Mouse (Mus musculus): ENCODE results near the gene Shkbp1. TPM values are rescaled to one million over a fixed set of nuclear protein-coding genes. Genes with fewer than 3 reads are reported as not detected.

Gene Shkbp1
- total and polyA plus RNA-seq, 3 experiments = 23.3 to 62.8 (median 30.8) TPM

DNA sequence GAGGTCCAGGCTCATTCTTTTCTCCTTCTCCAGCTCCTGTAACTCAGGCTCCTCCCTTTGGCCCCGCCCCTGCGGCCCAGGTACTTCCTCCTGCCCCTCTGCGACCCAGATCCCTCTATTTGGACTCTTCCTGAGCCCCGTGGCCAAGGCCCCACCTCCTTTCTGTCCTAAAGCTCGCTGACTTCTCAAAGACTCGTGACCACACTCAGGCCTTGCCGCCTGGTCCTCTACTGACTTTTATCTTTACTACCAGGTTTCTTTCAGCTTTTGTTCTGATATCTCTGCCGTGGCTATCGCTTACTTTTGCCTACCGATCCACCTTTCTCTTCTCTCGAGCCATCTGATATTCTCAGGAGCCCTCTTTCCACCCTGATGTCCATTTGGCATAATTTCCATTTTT is 12.2 kb upstream of the Shkbp1 start:
- H3K27me3 ChIP-seq (replicated peaks) = peaks cover 51% of the 10 kb centered on the region
- no peak overlapping the region for H3K4me2 ChIP-seq (ENCODE audit: insufficient read depth, low read depth, poor library complexity, severe bottlenecking)
- dilution Hi-C loops (cut with MboI; ENCODE audit: extremely low pct_ligation_motif_present, extremely low pct_unique_long_range_greater_than_20kb, low sequenced_read_pairs) = no loop called here
- H3K27ac ChIP-seq (ENCODE audit: insufficient read depth, low read depth) = no peak overlapping the region
- peaks cover 11% of the 10 kb centered on the region for H3K9me3 ChIP-seq (replicated peaks; ENCODE audit: low read length)
- no peak overlapping the region for H3K4me3 ChIP-seq (replicated peaks in 1 of 3; ENCODE audit: low read depth in 2 of 3, low read length in 2 of 3, poor library complexity in 1 of 3)
- no peaks in the 10 kb centered on the region for H3K36me3 ChIP-seq (replicated peaks in 1 of 2; ENCODE audit: control insufficient read depth in 1 of 2, insufficient read depth in 1 of 2, low read length in 1 of 2)
- DNase-seq (ENCODE audit: extremely low read depth) = no peak
- no peaks in the 10 kb centered on the region for H3K79me2 ChIP-seq (replicated peaks; ENCODE audit: control insufficient read depth, extremely low read depth, insufficient read depth, poor library complexity, severe bottlenecking)
- in situ Hi-C loops (cut with MboI; ENCODE audit: low pct_ligation_motif_present, low pct_unique_long_range_greater_than_20kb, low sequenced_read_pairs) = no loop called here
- H3K4me1 ChIP-seq (ENCODE audit: control insufficient read depth in 1 of 2, insufficient read depth in 2 of 2) = peaks cover 3 to 7% of the 10 kb centered on the region in 2 experiments; a peak in 2 of 4 replicates
- no peak overlapping the region for H3K9ac ChIP-seq (ENCODE audit: insufficient read depth, low read depth)
- TF ChIP-seq NELFE (IDR thresholded peaks at IDR 0.05; ENCODE audit: low read depth, low read length) = no peak
- no peak for TF ChIP-seq MAX (IDR thresholded peaks at IDR 0.05; ENCODE audit: low read length)
- no peak for TF ChIP-seq MYC (IDR thresholded peaks at IDR 0.05; ENCODE audit: low read depth, low read length)
- TF ChIP-seq PAX5 (IDR thresholded peaks at IDR 0.05; ENCODE audit: low read length) = no peak
- TF ChIP-seq BHLHE40 (IDR thresholded peaks at IDR 0.05; ENCODE audit: low read depth, low read length) = no peak
- no peak for TF ChIP-seq TCF12 (IDR thresholded peaks at IDR 0.05; ENCODE audit: low read depth, low read length)
- TF ChIP-seq ETS1 (conservative IDR thresholded peaks at IDR 0.05; ENCODE audit: low read depth, low read length) = no peak
- no peak for TF ChIP-seq ZNF384 (IDR thresholded peaks at IDR 0.05; ENCODE audit: low read depth, low read length)
- no peak for TF ChIP-seq UBTF (IDR thresholded peaks at IDR 0.05; ENCODE audit: low read depth, low read length)
- TF ChIP-seq GABPA (IDR thresholded peaks at IDR 0.05; ENCODE audit: insufficient replicate concordance, low read depth, low read length) = no peak
- no peak for TF ChIP-seq MXI1 (IDR thresholded peaks at IDR 0.05; ENCODE audit: low read depth, low read length)
- TF ChIP-seq CHD1 (IDR thresholded peaks at IDR 0.05; ENCODE audit: low read depth, low read length) = no peak
- TF ChIP-seq JUN (IDR thresholded peaks at IDR 0.05; ENCODE audit: insufficient read depth, low read depth, low read length) = no peak
- TF ChIP-seq CTCF (conservative IDR thresholded peaks at IDR 0.05 in 1 of 2, IDR thresholded peaks at IDR 0.05 in 1 of 2; ENCODE audit: low read depth in 2 of 2, low read length in 2 of 2) = no peak
- no peak for TF ChIP-seq ZKSCAN1 (IDR thresholded peaks at IDR 0.05; ENCODE audit: borderline replicate concordance, low read depth, low read length)
- no peak for TF ChIP-seq KAT2A (IDR thresholded peaks at IDR 0.05; ENCODE audit: insufficient replicate concordance, low read length)
- no peak for TF ChIP-seq USF2 (conservative IDR thresholded peaks at IDR 0.05; ENCODE audit: low read depth, low read length)
- no peak for TF ChIP-seq JUND (conservative IDR thresholded peaks at IDR 0.05; ENCODE audit: low read depth, low read length)
- TF ChIP-seq EP300 (IDR thresholded peaks at IDR 0.05; ENCODE audit: low read length) = no peak

GRCm38 (mm10) chr7:27366082-27366844 is 10.4 kb upstream of the Shkbp1 start:
- Histone ChIP-seq H3K4me1 (ENCODE audit: control insufficient read depth in 1 of 2, insufficient read depth in 2 of 2) (peaks cover 3 to 10% of the 10 kb centered on the region in 2 experiments; a peak in 3 of 4 replicates), H3K9me3 (replicated peaks; ENCODE audit: low read length) (peaks cover 11% of the 10 kb centered on the region), H3K36me3 (replicated peaks in 1 of 2; ENCODE audit: control insufficient read depth in 1 of 2, insufficient read depth in 1 of 2, low read length in 1 of 2) (no peaks in the 10 kb centered on the region), H3K9ac (ENCODE audit: insufficient read depth, low read depth) (no peak overlapping the region), H3K79me2 (replicated peaks; ENCODE audit: control insufficient read depth, extremely low read depth, insufficient read depth, poor library complexity, severe bottlenecking) (no peaks in the 10 kb centered on the region), H3K27me3 (replicated peaks) (peaks cover 39% of the 10 kb centered on the region), H3K4me3 (replicated peaks in 1 of 3; ENCODE audit: low read depth in 2 of 3, low read length in 2 of 3, poor library complexity in 1 of 3) (no peak overlapping the region), H3K4me2 (ENCODE audit: insufficient read depth, low read depth, poor library complexity, severe bottlenecking) (no peak overlapping the region), H3K27ac (ENCODE audit: insufficient read depth, low read depth) (no peak overlapping the region)
- no peak for TF ChIP-seq EP300 (IDR thresholded peaks at IDR 0.05; ENCODE audit: low read length)
- no peak for TF ChIP-seq SMC3 (IDR thresholded peaks at IDR 0.05; ENCODE audit: low read depth, low read length)
- no peak for TF ChIP-seq BHLHE40 (IDR thresholded peaks at IDR 0.05; ENCODE audit: low read depth, low read length)
- no peak for TF ChIP-seq SIN3A (IDR thresholded peaks at IDR 0.05; ENCODE audit: low read length)
- no peak for DNase-seq (ENCODE audit: extremely low read depth)
- in situ Hi-C loops (cut with MboI; ENCODE audit: low pct_ligation_motif_present, low pct_unique_long_range_greater_than_20kb, low sequenced_read_pairs) (no loop called here), dilution Hi-C loops (cut with MboI; ENCODE audit: extremely low pct_ligation_motif_present, extremely low pct_unique_long_range_greater_than_20kb, low sequenced_read_pairs) (no loop called here)

Measured in CH12.LX (cell line).